Mouse (Mus musculus) liver, postnatal 0 days (tissue): ENCODE measurements around the gene Kcnc3.

Experiments
- CTCF ChIP-seq: sonication (generic); IDR thresholded peaks from 2 replicates; pipeline ENCODE4 v1.5.1; 2016; ENCODE audit warnings: antibody characterized with exemption, low read depth
- EP300 ChIP-seq: IDR thresholded peaks from 2 replicates; pipeline ENCODE4 v1.6.1; 2016; ENCODE audit warnings: antibody characterized with exemption, low read depth, mild to moderate bottlenecking

GRCm38 (mm10) chr7:44615309-44615708 lies 24.8 kb downstream of the Kcnc3 start:
- TF ChIP-seq CTCF (no peak), EP300 (no peak)
